Mouse (Mus musculus) myocyte (in vitro differentiated cells): ENCODE results near the gene Armc2. TPM values are rescaled to one million over a fixed set of nuclear protein-coding genes. Genes with fewer than 3 reads are reported as not detected.
A peak's percentile ranks its signal among the peaks of the same experiment; 100 is the strongest.

Source experiments
- H3K27me3 ChIP-seq: one replicate; pipeline ENCODE4 v1.6.1; 2011; ENCODE audit not compliant: control insufficient read depth, insufficient read depth, insufficient read length
- H3K36me3 ChIP-seq: one replicate; pipeline ENCODE4 v1.6.1; 2011; ENCODE audit not compliant: control insufficient read depth, insufficient read depth
- H3K4me2 ChIP-seq: one replicate; pipeline ENCODE4 v1.6.1; 2011; ENCODE audit warnings: low read depth, control low read depth
- H3K4me3 ChIP-seq: one replicate; pipeline ENCODE4 v1.5.1; 2011; ENCODE audit warnings: mild to moderate bottlenecking, control low read depth, moderate library complexity
- H3K79me2 ChIP-seq: one replicate; pipeline ENCODE4 v1.6.1; 2011; ENCODE audit not compliant: control insufficient read depth, insufficient read depth
- H3ac ChIP-seq: one replicate; pipeline ENCODE4 v1.6.1; 2011; ENCODE audit not compliant: control insufficient read depth, insufficient read length
- CEBPB ChIP-seq: IDR thresholded peaks from 2 replicates; pipeline ENCODE4 v1.6.1; 2011; ENCODE audit warnings: mild to moderate bottlenecking, moderate library complexity; ENCODE audit not compliant: poor library complexity, insufficient read depth, severe bottlenecking
- E2F4 ChIP-seq: IDR thresholded peaks from one replicate; pipeline ENCODE4 v1.6.1; 2011; ENCODE audit warnings: mild to moderate bottlenecking, control low read depth, moderate library complexity; ENCODE audit not compliant: insufficient read depth
- MAX ChIP-seq: IDR thresholded peaks from one replicate; pipeline ENCODE4 v1.6.1; 2011; ENCODE audit warnings: low read depth, mild to moderate bottlenecking, control low read depth
- MYOD1 ChIP-seq, 3 experiments: IDR thresholded peaks; one replicate each; pipeline ENCODE4 v1.6.1; 2011; ENCODE audit warnings: control low read depth in 2 of 3, low read depth in 2 of 3, mild to moderate bottlenecking in 2 of 3, moderate library complexity in 1 of 3; ENCODE audit not compliant: insufficient read length in 2 of 3, control insufficient read depth in 1 of 3
- MYOG ChIP-seq, 3 experiments: IDR thresholded peaks; one replicate each; pipeline ENCODE4 v1.6.1; 2011; ENCODE audit warnings: control low read depth in 2 of 3, low read depth in 2 of 3, mild to moderate bottlenecking in 2 of 3; ENCODE audit not compliant: insufficient read length in 2 of 3, control insufficient read depth in 1 of 3, insufficient read depth in 1 of 3
- POLR2A ChIP-seq: IDR thresholded peaks from one replicate; pipeline ENCODE4 v1.6.1; 2011; ENCODE audit warnings: low read depth, mild to moderate bottlenecking, control low read depth, moderate library complexity; ENCODE audit not compliant: insufficient read length
- POLR2AphosphoS2 ChIP-seq: IDR thresholded peaks from one replicate; pipeline ENCODE4 v1.6.1; 2011; ENCODE audit warnings: low read depth, control low read depth; ENCODE audit not compliant: insufficient read length
- REST ChIP-seq: IDR thresholded peaks from one replicate; pipeline ENCODE4 v1.6.1; 2011; ENCODE audit warnings: mild to moderate bottlenecking, control low read depth, moderate library complexity; ENCODE audit not compliant: insufficient read depth, insufficient read length
- SRF ChIP-seq: IDR thresholded peaks from one replicate; pipeline ENCODE4 v1.6.1; 2011; ENCODE audit warnings: low read depth; ENCODE audit not compliant: control insufficient read depth, insufficient read length
- TCF12 ChIP-seq: IDR thresholded peaks from one replicate; pipeline ENCODE4 v1.6.1; 2011; ENCODE audit warnings: mild to moderate bottlenecking, control low read depth; ENCODE audit not compliant: poor library complexity, insufficient read depth, severe bottlenecking
- TCF3 ChIP-seq: IDR thresholded peaks from one replicate; pipeline ENCODE4 v1.6.1; 2011; ENCODE audit warnings: low read depth, control low read depth; ENCODE audit not compliant: insufficient read length
- USF1 ChIP-seq: IDR thresholded peaks from one replicate; pipeline ENCODE4 v1.6.1; 2011; ENCODE audit warnings: low read depth, mild to moderate bottlenecking, control low read depth, moderate library complexity
- polyA plus RNA-seq: library from polyadenylated mRNA; unstranded; fragments of >200 nt; fragmentation: generic; extraction: Trizol; gene quantifications from one replicate; pipeline ENCODE4 v1.2.1, GENCODE M21; 2012; ENCODE audit warnings: missing spikeins

Gene Armc2
- polyA plus RNA-seq, 1 experiment = 0.31 TPM

GRCm38 (mm10) chr10:41935476-41935829, 82.8 kb downstream of the Armc2 start:
- TF ChIP-seq TCF12 = no peak
- no peak for TF ChIP-seq POLR2AphosphoS2
- TF ChIP-seq E2F4 = no peak
- no peak for TF ChIP-seq SRF
- TF ChIP-seq MYOG (IDR thresholded peaks at IDR 0.05; ENCODE audit: control insufficient read depth in 1 of 3, insufficient read depth in 1 of 3, insufficient read length in 2 of 3, low read depth in 2 of 3) = no peak
- TF ChIP-seq USF1 = no peak
- peaks cover under 1% of the 10 kb centered on the region for H3K27me3 ChIP-seq
- no peaks in the 10 kb centered on the region for H3K79me2 ChIP-seq
- H3K4me2 ChIP-seq = peak overlapping the region; percentile 87
- H3K36me3 ChIP-seq = no peaks in the 10 kb centered on the region
- no peak overlapping the region for H3K4me3 ChIP-seq
- H3ac ChIP-seq = no peak overlapping the region

GRCm38 (mm10) chr10:41934633-41935475, 83.4 kb downstream of the Armc2 start:
- no peak overlapping the region for H3K4me3 ChIP-seq
- H3K36me3 ChIP-seq = no peaks in the 10 kb centered on the region
- no peak overlapping the region for H3ac ChIP-seq
- H3K27me3 ChIP-seq = peaks cover 5% of the 10 kb centered on the region
- H3K4me2 ChIP-seq = peak overlapping the region; percentile 87
- TF ChIP-seq E2F4 (no peak), TCF12 (no peak), POLR2A (no peak), USF1 (no peak), MYOD1 (IDR thresholded peaks at IDR 0.05; ENCODE audit: control insufficient read depth in 1 of 3, insufficient read length in 2 of 3, low read depth in 2 of 3) (peak in 2 of 3 experiments; percentile 11 to 47), TCF3 (no peak), CEBPB (no peak), POLR2AphosphoS2 (no peak), MYOG (IDR thresholded peaks at IDR 0.05; ENCODE audit: control insufficient read depth in 1 of 3, insufficient read depth in 1 of 3, insufficient read length in 2 of 3, low read depth in 2 of 3) (peak in 1 of 3 experiments; percentile 72), REST (peak; percentile 69), SRF (no peak)
- no peaks in the 10 kb centered on the region for H3K79me2 ChIP-seq

GRCm38 (mm10) chr10:41933536-41933935, 84.7 kb downstream of the Armc2 start:
- Histone ChIP-seq H3ac (no peak overlapping the region), H3K4me2 (no peak overlapping the region), H3K36me3 (no peaks in the 10 kb centered on the region), H3K79me2 (no peaks in the 10 kb centered on the region), H3K27me3 (peaks cover 5% of the 10 kb centered on the region), H3K4me3 (no peak overlapping the region)
- TF ChIP-seq TCF12 = no peak
- TF ChIP-seq TCF3 = no peak
- TF ChIP-seq MYOG (IDR thresholded peaks at IDR 0.05; ENCODE audit: control insufficient read depth in 1 of 3, insufficient read depth in 1 of 3, insufficient read length in 2 of 3, low read depth in 2 of 3) = no peak
- no peak for TF ChIP-seq USF1
- TF ChIP-seq POLR2A = no peak
- no peak for TF ChIP-seq POLR2AphosphoS2
- no peak for TF ChIP-seq CEBPB
- TF ChIP-seq E2F4 = no peak
- TF ChIP-seq REST = no peak
- TF ChIP-seq MYOD1 (IDR thresholded peaks at IDR 0.05; ENCODE audit: control insufficient read depth in 1 of 3, insufficient read length in 2 of 3, low read depth in 2 of 3) = no peak
- TF ChIP-seq MAX = no peak
- TF ChIP-seq SRF = no peak

- H3K4me3 ChIP-seq = no peak overlapping the region
- H3K79me2 ChIP-seq = no peaks in the 10 kb centered on the region
- H3K36me3 ChIP-seq = no peaks in the 10 kb centered on the region
- H3ac ChIP-seq = no peak overlapping the region
- peaks cover 5% of the 10 kb centered on the region for H3K27me3 ChIP-seq
- H3K4me2 ChIP-seq = no peak overlapping the region
- no peak for TF ChIP-seq USF1
- no peak for TF ChIP-seq E2F4
- TF ChIP-seq MYOD1 (IDR thresholded peaks at IDR 0.05; ENCODE audit: control insufficient read depth in 1 of 3, insufficient read length in 2 of 3, low read depth in 2 of 3) = no peak
- TF ChIP-seq MAX = no peak
- TF ChIP-seq TCF12 = no peak
Observed at GRCm38 (mm10) chr10:41932943-41933342, 85.3 kb downstream of the Armc2 start.

GRCm38 (mm10) chr10:41931962-41932361, 86.3 kb downstream of the Armc2 start:
- peaks cover 5% of the 10 kb centered on the region for H3K27me3 ChIP-seq
- no peak overlapping the region for H3K4me3 ChIP-seq
- H3K79me2 ChIP-seq = no peaks in the 10 kb centered on the region
- no peaks in the 10 kb centered on the region for H3K36me3 ChIP-seq
- no peak overlapping the region for H3K4me2 ChIP-seq
- no peak overlapping the region for H3ac ChIP-seq
- no peak for TF ChIP-seq POLR2AphosphoS2
- TF ChIP-seq MYOD1 (IDR thresholded peaks at IDR 0.05; ENCODE audit: control insufficient read depth in 1 of 3, insufficient read length in 2 of 3, low read depth in 2 of 3) = peak in 1 of 3 experiments; percentile 15
